In the genomic region with DNA sequence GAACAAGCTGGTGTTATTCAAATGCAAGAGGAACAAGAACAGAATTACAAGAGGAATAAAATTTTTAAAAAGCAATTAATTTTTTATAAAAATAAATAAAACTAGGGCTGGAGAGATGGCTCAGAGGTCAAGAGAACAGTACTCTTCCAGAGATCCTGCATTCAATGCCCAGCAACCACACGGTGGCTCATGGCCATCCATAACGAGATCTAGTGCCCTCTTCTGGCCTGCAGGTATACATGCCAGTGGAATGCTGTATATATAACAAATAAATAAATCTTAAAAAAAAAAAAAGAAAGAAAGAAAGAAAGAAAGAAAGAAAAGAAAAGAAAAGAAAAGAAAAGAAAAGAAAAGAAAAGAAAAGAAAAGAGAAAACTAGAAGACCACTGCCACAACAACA, we compare ENCODE assay signal across 8 mouse cellular contexts. TPM values are rescaled to one million over a fixed set of nuclear protein-coding genes. Genes with fewer than 3 reads are reported as not detected.
DNase-seq lines count a peak whose midpoint lies in the region; ATAC-seq and TF ChIP-seq lines count a peak whose summit lies in the region.

No protein-coding gene starts in this region.

- no peaks in the 10 kb centered on the region for H3K9me3 ChIP-seq in heart, embryonic 10.5 days

- no peaks in the 10 kb centered on the region for H3K27me3 ChIP-seq in heart, embryonic 10.5 days (ENCODE audit: insufficient read depth, poor library complexity, severe bottlenecking)

- no peak for TF ChIP-seq POLR2A in bone marrow macrophage, adult 2 months (IDR thresholded peaks at IDR 0.05; ENCODE audit: borderline replicate concordance, low read depth, low read length)

- ATAC-seq in granulocyte monocyte progenitor cell, adult 5-6 weeks (replicated peaks; ENCODE audit: poor library complexity, severe bottlenecking): peak; percentile 61
- ATAC-seq in megakaryocyte, adult 5-6 weeks (ENCODE audit: poor library complexity, severe bottlenecking): peak; percentile 65

- H3K27ac ChIP-seq in bone marrow macrophage, adult 2 months (ENCODE audit: insufficient read depth, low read depth, low read length): no peak overlapping the region
- H3K27ac ChIP-seq in heart, embryonic 10.5 days: no peak overlapping the region

- 18% methylated on average over 2 of the region's 2 CpGs for WGBS in heart, embryonic 10.5 days

- peaks cover 12% of the 10 kb centered on the region; the same call in 1 of the 2 replicates for H3K36me3 ChIP-seq in heart, embryonic 10.5 days

- peak; percentile 44; the same call in 1 of the 2 replicates for TF ChIP-seq CTCF in bone marrow macrophage, adult 2 months (IDR thresholded peaks at IDR 0.05; ENCODE audit: low read depth, low read length)

- H3K4me1 ChIP-seq in bone marrow macrophage, adult 2 months (ENCODE audit: control insufficient read depth, insufficient read depth, low read length): peaks cover 8% of the 10 kb centered on the region
- peaks cover 9% of the 10 kb centered on the region for H3K4me1 ChIP-seq in heart, embryonic 10.5 days

- DNase-seq in gastrocnemius, postnatal 10 days: peak; percentile 7
- no peak for DNase-seq in gastrocnemius, adult 8-10 months (ENCODE audit: low spot score in 2 of 2)
- DNase-seq in right cerebral cortex, adult 18-20 months: peak; percentile 8
- no peak for DNase-seq in right cerebral cortex, postnatal 25 days
- no peak for DNase-seq in heart, embryonic 10.5 days (ENCODE audit: low spot score)

- H3K4me3 ChIP-seq in bone marrow macrophage, adult 2 months (ENCODE audit: insufficient read depth, low read length): no peak overlapping the region
- no peak overlapping the region for H3K4me3 ChIP-seq in heart, embryonic 10.5 days

RNA-seq across cellular contexts. Expression of gene Magohb, which starts 2.6 kb away (rescaled TPM):
- total RNA-seq in gastrocnemius, postnatal 10 days (2021): 1 to 10 TPM; 8.1 to 9.0 TPM
- 1 to 10 TPM; 2.4 to 5.2 (median 3.7) TPM for total RNA-seq in gastrocnemius, adult 8-10 months (2022)
- 9.1 and 12.2 TPM in 2 replicates for polyA plus RNA-seq in bone marrow macrophage, adult 2 months (2012; ENCODE audit: insufficient read depth, insufficient read length, missing spikeins)
- total RNA-seq in granulocyte monocyte progenitor cell, adult 5-6 weeks (2014; fragmentation: Nextera tagmentation): 41.2 and 78.1 TPM in 2 replicates
- 38.8 and 64.4 TPM in 2 replicates for total RNA-seq in granulocyte monocyte progenitor cell, adult 5-6 weeks (2017)
- 67.9 and 68.0 TPM in 2 replicates for total RNA-seq in megakaryocyte, adult 5-6 weeks (2015)
- total RNA-seq in megakaryocyte, adult 5-6 weeks (2017): 36.5 and 53.5 TPM in 2 replicates
- polyA plus RNA-seq in heart, embryonic 10.5 days (2016; fragmentation: Nextera tagmentation; extraction: Ambion mirVana): 45.9 and 52.2 TPM in 2 replicates

RNA-seq across cellular contexts. Expression of gene Klra2, which starts 43.3 kb away (rescaled TPM):
- under 1 TPM in 1 of 2 experiments, not detected in 1; 0.14 TPM for total RNA-seq in gastrocnemius, postnatal 10 days (2021)
- total RNA-seq in gastrocnemius, adult 8-10 months (2022): under 1 TPM in 1 of 4 experiments, not detected in 3; 0.12 TPM
- 4.5 and 5.3 TPM in 2 replicates for polyA plus RNA-seq in bone marrow macrophage, adult 2 months (2012; ENCODE audit: insufficient read depth, insufficient read length, missing spikeins)
- not detected in 2 replicates for total RNA-seq in granulocyte monocyte progenitor cell, adult 5-6 weeks (2014; fragmentation: Nextera tagmentation)
- total RNA-seq in granulocyte monocyte progenitor cell, adult 5-6 weeks (2017): 0.15 and 0.47 TPM in 2 replicates
- 105 and 120 TPM in 2 replicates for total RNA-seq in megakaryocyte, adult 5-6 weeks (2015)
- total RNA-seq in megakaryocyte, adult 5-6 weeks (2017): 91.9 and 106 TPM in 2 replicates
- polyA plus RNA-seq in heart, embryonic 10.5 days (2016; fragmentation: Nextera tagmentation; extraction: Ambion mirVana): not detected in 2 replicates

Comparison
In these comparisons a context has a peak if more than half of its experiments do, and no peak if none do; other contexts are left out.
1. DNase-seq: peak in gastrocnemius, postnatal 10 days (single experiment) and right cerebral cortex, adult 18-20 months (single experiment); none in gastrocnemius, adult 8-10 months (0 of 2), right cerebral cortex, postnatal 25 days (single experiment) and heart, embryonic 10.5 days (single experiment).
2. RNA of gene Klra2, which starts 43.3 kb away (total RNA-seq): 91.9 to 120 TPM in megakaryocyte, adult 5-6 weeks; 0.15 to 0.47 TPM in granulocyte monocyte progenitor cell, adult 5-6 weeks, 0.14 TPM in gastrocnemius, postnatal 10 days and 0.12 TPM in gastrocnemius, adult 8-10 months; every median in the first group is over 10 times any median in the second.